Mouse (Mus musculus): Measurements from ENCODE around the gene Lgi1.
A peak's percentile ranks its signal among the peaks of the same experiment; 100 is the strongest.

- TF ChIP-seq EP300 (IDR thresholded peaks at IDR 0.05; ENCODE audit: low read depth) (no peak), CTCF (IDR thresholded peaks at IDR 0.05; ENCODE audit: low read depth) (peak; percentile 54)
Measured at GRCm38 (mm10) chr19:38253796-38254195, 10.5 kb upstream of the Lgi1 start.

Measured in heart, postnatal 0 days (tissue).